Mouse (Mus musculus): Measurements from ENCODE around the gene Eif6. TPM values are rescaled to one million over a fixed set of nuclear protein-coding genes. Genes with fewer than 3 reads are reported as not detected.

Gene Eif6
- total RNA-seq, 2 experiments from 2014 or later = 66.1 to 80.5 TPM

DNA sequence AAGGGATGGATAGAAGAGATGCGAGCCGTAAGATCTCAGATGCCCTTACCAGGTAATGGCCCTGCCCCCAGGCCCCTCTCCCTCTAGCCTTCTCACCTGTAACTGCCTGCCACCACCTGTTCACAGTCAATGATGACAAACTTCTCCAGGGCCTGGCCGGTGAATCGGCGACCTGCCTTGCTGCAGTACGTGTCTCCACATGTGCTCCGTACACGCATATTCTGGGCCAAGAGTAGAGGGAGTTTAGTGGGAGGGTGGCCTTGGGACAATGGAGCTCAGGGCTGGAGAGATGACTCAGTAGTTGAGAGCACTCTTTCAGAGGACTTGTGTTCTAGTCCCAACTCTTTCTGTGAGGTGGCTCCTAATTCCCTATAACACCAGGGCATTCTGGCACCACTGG lies 4.1 kb upstream of the Eif6 start:
- intact Hi-C loops (cut with DNase I) = no loop called here
- no peak for DNase-seq (ENCODE audit: low spot score in 2 of 2)

DNA sequence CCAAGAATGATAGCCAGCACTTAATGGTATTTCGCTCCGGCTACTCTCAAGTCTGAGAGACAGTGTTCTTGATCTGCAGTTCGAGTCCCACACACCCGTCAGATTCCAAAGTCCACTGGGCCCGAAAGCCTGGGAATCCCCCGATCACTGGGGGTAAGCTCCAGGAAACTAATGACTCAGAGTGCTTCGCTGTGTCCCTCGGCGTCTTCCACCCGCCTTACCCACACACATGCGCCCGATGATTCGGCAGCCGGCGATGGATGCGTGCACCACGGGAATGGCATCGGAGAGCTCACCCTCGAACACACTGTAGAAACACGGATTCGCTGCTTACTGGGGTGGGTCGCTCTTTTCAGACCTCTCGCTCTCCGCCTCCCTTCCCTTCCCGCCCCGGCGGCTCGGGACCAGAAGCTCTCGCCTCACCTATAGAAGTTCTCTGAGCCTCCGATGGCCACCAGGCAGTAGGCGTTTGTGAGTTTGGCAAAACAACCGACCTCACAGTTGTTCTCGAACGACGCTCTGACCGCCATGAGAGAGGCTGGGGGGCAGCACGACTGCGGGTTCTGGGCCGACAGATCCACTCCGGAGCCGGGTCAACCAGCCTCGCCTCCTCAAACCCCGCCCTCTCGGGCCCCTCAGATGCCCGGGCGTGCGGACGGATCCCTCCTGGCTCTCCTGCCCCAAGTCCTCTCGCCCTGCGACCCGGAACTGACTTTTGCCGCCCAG lies 658 bp downstream of the Eif6 start:
- intact Hi-C loops (cut with DNase I) = no loop called here

DNA sequence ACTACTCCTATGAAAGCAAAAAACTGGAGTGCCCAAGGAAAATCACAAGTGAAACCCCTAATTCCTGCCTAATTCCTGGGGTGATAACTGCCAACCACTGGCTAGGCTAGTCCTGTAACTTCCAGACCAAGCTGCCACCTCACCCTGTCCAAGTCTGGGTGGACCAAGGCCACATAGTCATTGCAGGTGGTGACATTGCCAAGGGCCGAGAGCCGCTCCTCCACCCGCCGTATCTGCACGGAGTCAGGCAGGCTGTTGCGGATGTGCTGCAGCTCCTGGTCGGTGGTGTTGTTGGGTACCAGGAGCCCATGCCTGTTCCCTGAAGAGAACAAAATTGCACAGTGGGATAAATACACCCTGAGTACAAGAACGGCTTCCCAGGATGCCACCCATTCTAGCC lies 3.0 kb downstream of the Eif6 start:
- intact Hi-C loops (cut with DNase I) = no loop called here
- no peak for DNase-seq (ENCODE audit: low spot score in 2 of 2)

More for the DNA sequence above, 658 bp downstream of the Eif6 start:
- no peak for DNase-seq (ENCODE audit: low spot score in 2 of 2)

DNA sequence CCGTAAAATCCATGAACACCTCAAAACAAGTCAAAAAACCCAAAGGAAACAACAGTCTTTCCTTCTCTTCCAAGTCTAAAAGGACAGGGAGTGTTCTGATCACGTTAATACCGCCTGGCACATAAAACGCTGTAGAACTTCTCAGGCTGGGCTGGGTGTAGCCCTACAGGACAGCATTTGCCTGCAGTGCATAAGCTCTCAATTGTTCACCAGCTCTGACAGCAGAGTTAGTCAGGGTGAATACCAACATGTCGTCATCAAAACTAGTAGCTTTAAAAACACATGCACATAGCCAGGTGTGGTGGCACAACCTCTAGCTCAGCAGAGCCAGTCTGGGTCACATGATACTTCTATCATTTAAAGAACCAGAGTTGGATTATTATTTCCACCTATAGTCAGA lies 5.9 kb downstream of the Eif6 start:
- intact Hi-C loops (cut with DNase I) = no loop called here

DNA sequence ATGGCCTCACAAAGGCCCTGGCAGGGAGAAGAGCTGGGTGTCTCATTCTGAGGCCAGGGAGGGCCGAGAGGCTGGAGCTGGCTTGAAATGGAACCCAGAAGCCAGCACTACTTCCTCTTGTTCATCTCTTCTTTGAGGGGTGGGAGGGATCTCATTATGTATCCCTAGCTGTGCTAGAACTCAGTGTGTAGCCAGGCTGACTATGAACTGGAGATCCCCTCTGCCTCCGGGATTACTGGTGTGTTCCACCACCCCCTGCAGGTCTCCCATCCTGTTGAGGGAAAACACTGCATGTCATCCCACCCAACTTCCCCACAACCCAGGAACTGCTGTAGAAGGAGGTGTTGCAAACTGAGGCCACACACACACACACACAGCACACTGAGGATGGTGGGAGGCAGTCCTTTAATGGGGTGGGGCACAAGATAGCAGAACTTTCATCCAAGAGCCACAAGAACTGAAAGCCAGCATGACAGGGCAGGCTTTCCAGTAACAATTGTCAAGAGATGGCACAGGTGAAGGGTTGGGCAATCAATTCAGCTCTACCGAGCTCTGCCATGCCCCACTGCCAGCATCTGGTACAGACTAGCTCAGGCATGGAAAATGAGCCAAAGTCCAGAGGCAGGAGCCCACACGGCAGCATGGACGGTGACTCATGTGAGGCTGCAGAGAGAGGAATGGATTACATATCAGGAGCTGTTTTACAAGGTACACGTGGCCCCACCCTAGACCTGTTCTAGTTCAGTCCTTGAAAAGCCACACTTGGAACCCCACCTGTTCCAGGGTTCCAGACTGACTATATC lies 7.1 kb downstream of the Eif6 start:
- intact Hi-C loops (cut with DNase I) = no loop called here

More for the DNA sequence above, 5.9 kb downstream of the Eif6 start:
- no peak for DNase-seq (ENCODE audit: low spot score in 2 of 2)

DNA sequence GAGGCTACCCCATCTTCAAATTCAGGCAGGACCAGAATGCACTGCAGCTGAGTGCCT lies 7.5 kb downstream of the Eif6 start, which contains the start of gene BC029722:
Gene BC029722 (minus strand): TSS at position 35 of the 57 bp plus-strand sequence.
- intact Hi-C loops (cut with DNase I) = no loop called here
- DNase-seq (ENCODE audit: low spot score in 2 of 2) = no peak

More for the DNA sequence above, 7.1 kb downstream of the Eif6 start:
- DNase-seq (ENCODE audit: low spot score in 2 of 2) = no peak

DNA sequence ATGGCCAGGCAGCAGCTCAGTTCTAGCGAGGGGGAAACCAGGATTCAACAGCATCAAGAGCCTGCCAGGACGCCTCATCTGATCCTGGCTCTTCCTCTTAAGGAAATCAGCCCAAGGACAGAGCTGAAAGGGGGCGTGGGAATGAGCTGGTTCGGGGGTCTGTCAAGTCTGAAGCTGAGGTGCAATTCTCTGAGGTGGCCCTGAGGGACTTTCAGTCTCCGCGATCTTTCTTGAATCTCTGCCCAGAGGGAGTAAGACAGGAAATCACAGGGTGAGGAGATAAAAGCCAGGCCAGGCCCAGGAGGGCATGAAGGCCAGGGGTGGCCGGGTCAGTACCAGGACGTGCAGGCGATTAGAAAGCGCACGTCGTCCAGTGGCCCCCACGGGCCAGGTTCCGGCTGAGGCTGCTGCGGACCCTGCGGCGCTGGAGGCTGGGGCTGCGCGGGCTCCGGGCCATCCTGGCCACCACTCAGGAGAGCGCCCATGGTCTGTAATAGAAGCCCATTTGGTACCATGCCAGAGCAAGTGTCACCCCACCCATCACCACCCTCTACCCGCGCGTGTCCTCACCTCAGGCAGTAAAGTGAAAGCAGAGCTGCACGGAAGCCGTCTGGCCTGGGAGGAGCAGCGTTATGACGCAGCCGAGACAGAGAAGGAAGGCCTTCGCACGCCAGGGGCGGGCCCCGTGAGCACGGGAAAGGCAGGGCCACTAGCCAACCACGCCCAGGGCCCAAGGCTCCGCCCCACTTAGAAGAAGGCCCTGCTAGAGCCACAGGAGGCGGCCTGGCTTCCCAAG lies 7.9 kb downstream of the Eif6 start:
- DNase-seq (ENCODE audit: low spot score in 2 of 2) = peak; percentile 91 to 92
- intact Hi-C loops (cut with DNase I) = no loop called here

DNA sequence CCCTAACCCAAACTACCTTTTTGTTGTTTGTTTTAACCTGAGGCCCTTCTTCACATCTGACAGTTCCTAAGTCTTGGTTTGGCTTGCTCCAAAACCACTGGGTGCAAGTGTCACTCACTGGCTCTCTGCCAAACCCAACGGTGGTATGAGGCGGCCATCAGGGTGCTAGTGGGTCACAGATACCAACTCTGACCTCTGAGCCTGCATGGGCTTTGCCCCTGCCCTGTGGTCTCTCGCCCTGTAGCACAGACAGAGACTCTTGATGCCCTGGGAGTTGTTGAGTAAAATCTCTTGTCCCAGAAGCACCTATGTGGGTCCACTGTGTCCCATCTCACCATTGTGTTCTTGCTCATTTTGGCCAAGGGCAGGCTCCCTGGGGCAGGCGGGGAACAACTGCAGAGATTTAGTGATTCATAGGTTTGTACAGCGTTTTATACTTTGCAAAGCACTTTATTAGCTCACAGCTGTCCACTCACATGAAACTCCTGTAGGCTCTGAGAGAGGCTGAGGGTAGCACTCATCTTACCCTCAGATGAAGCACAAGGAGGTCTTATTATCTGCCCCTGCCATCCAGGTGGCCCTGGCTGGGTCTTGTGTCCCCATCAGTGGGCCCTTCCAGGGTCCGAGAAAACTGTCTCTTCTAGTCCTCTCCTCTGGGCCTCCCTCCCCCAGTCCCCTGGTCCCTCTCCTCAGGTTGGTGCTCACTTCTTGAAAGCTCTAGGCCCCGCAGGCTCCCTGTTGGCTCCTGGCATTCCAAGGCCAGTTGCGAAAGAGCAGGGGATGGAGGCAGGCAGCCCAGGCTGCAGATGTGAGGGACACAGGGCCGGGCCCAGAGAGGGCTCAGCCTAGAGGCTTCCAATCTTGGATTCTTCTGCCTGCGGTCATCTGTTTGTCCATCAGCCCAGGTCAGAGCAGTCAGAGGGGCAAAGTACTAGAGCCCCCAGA lies 9.2 kb downstream of the Eif6 start:
- intact Hi-C loops (cut with DNase I) = no loop called here
- no peak for DNase-seq (ENCODE audit: low spot score in 2 of 2)

DNA sequence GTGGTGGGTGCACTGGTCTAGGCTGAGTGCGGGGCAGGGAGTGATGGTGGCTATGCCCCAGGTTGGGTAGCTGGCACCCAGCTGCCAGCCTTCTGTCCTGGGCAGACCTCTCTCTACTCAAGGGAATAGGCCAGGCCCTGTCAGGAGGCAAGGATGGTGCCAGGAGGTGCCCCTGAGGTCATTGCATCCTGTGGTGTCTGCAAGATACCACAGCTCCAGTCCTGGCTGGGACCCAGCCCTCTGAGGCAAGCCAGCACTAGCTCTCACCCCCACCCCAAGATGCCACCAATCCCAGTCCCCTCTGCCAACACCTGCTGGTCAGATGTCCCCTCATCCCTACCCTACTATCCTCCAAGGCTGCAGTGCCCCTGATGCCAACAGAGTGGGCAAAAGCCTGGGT lies 10.5 kb downstream of the Eif6 start:
- intact Hi-C loops (cut with DNase I) = no loop called here
- DNase-seq (ENCODE audit: low spot score in 2 of 2) = no peak

DNA sequence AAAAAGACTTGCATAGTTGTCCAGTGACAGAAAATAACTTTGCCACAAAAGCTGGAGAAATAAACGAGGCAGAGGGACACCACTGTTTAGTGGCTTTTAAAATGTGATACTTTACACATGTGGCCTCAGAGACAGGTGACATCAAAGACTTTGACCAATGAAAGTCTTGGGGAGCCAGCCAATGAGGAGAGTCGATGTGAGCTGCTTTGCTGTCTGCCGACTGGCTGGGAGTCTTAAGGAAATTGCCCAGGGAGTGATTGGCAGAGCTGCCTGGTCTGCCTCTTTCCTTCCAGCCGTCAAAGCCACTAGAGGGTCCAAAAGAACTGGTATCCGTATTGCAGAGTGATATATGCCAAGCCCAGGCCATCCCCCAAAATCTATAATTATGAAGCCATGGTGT lies 11.9 kb downstream of the Eif6 start:
- no peak for DNase-seq (ENCODE audit: low spot score in 2 of 2)
- intact Hi-C loops (cut with DNase I) = loop anchor here (5.0 kb wide), 1 partner anchor 38 kb away; the partner anchor contains the start of gene Mmp24

DNA sequence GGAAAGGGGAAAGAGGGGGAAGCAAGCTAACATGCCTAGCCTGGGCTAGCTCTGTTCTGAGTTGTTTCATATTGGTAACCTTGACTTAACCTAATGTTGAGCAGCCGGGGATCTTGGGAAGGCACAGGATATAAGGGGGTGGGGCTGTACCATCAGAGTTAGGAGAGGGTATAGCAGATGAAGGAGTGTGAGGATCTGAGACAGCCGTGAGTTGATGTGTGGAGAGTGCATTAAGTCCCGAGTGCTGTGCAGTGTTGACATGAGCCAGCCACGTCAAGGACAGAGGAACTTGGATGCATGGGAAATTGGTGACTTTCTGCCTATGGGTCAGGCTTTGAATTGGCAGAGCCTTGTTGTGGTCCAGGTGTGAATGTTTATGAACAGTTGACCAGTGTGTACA lies 14.1 kb downstream of the Eif6 start:
- DNase-seq (ENCODE audit: low spot score in 2 of 2) = no peak
- intact Hi-C loops (cut with DNase I) = loop anchor here (5.0 kb wide), 1 partner anchor 35 kb away; the partner anchor contains the start of gene Mmp24

DNA sequence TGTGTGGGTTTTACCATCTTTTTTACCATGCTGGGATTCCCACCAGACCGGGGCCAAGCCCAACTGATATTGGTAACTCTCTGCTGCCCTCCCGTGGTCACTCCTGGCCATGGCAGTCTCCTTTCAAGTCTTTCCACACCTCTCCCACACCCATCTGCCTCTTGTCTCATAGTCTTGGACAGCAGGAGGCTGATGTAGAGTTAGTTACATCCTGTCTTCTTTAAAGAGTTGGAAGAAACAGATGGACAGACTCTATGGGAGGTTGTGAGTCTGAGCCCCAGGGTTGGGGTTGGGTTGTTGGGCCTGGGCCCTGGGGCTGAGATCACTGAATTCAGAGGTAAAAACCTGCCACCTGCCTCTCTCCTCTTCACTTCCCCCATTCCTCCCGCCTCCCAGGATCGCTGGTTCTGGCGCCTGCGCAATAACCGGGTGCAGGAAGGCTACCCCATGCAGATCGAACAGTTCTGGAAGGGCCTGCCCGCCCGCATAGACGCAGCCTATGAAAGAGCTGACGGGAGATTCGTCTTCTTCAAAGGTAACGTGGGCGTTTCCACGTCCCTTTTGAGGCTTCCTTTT lies 14.8 kb downstream of the Eif6 start:
- intact Hi-C loops (cut with DNase I) = loop anchor here (5.0 kb wide), 1 partner anchor 35 kb away; the partner anchor contains the start of gene Mmp24
- DNase-seq (ENCODE audit: low spot score in 2 of 2) = peak; percentile 85 to 88

DNA sequence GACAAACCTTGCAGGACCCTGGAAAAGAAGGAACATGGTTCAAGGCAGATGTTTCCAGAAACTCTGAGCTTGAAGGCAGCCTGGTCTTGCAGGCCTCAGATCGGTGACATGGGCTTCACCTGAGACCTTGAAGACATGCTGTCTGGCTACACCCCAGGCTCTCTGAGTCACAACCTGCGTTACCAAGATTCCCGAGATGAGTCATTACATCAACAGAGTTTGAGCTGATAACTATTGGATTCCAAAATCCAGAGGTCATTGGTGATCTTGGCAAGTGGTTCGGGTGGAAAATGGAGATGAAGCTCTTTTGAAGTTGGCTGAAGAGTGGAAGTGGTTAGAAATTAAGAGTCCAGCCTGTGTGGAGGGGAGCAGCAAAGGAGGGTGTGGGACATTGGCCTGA lies 17.1 kb downstream of the Eif6 start:
- intact Hi-C loops (cut with DNase I) = loop anchor here (5.0 kb wide), 1 partner anchor 32 kb away; the partner anchor contains the start of gene Mmp24
- DNase-seq (ENCODE audit: low spot score in 2 of 2) = no peak

DNA sequence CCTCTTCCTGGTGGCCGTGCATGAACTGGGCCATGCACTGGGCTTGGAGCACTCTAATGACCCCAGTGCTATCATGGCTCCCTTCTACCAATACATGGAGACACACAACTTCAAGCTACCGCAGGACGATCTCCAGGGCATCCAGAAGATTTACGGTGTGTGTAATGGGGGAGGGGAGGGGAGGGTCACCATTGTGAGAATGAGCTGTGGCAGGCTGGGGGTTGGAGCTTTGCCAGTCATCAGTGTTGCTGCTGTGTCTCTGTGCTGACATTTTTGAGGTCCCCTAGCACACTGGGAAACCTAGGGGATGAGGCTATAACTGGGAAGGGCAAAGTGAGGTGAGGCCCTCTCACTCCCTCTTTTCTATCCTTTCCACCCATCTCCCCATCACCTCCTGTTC lies 19.3 kb downstream of the Eif6 start:
- intact Hi-C loops (cut with DNase I) = no loop called here
- DNase-seq (ENCODE audit: low spot score in 2 of 2) = no peak

DNA sequence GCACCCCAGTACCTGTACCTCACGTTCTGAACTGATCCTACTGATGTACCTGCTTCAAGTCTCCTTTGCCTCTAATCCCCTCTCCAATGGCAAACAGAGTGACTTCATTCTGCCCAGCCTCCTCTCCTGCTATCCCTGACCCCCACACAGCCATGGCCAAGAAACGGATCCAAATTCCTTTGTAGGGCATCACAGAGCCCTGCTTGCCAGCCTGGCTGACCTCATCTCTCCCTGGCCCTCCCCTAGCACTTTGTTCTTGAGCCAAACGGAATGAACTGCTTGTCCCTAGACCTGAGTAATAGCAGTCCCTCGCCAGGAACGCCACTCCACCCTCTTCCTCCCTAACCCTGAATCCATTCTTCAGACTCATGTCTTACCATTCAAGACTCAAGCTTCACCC lies 20.2 kb downstream of the Eif6 start:
- intact Hi-C loops (cut with DNase I) = no loop called here
- DNase-seq (ENCODE audit: low spot score in 2 of 2) = no peak

DNA sequence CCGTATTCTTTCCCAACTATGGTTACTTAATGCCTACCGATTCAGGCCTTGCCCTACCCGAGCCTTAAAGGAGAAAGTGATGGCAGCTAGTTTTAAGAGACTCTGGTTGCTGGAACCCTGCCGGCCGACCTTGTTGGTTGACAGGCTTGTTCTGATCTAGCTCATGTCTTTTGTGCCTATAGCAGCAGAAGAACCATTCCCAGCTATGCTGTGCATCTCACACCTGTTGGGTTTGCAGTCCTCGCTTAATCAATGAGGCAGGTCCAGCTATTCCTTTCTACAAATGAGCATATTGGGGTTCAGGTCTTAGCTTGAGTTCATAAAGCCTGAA lies 20.8 kb downstream of the Eif6 start:
- intact Hi-C loops (cut with DNase I) = no loop called here
- DNase-seq (ENCODE audit: low spot score in 2 of 2) = no peak

DNA sequence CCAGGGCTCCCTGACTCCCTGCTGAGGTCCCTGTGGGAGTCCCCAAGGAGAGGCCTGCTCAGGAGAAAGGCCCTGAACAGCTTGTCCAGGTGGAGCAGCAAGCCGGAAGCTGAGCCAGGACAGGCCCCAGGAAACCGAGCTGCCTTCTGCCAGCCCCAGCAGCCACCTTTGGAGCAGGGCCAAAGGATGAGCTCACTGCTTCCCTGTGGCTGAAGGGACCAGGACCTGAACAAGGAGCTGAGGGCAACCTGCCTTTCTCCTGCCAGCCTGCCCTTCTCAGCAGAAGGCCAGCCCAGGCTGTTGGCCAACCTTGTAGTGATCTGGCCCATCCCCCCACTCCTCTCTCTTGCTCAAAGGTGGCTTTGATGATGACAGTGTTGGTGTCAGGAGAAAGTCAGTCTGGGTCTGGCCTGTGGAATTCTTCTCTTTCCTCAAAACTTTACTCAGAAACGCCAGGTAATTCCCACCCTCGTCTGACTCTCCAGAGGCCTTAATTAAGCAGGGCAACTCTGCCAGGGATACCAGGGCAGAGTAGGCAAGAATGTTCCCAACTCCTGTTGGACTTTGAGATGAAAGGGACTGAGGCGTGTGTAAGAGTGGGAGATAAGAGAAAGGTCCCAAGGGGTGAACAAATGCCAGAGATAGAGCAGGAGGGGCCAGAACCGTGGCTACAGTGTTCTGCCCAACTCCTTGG lies 21.3 kb downstream of the Eif6 start:
- intact Hi-C loops (cut with DNase I) = no loop called here
- no peak for DNase-seq (ENCODE audit: low spot score in 2 of 2)

DNA sequence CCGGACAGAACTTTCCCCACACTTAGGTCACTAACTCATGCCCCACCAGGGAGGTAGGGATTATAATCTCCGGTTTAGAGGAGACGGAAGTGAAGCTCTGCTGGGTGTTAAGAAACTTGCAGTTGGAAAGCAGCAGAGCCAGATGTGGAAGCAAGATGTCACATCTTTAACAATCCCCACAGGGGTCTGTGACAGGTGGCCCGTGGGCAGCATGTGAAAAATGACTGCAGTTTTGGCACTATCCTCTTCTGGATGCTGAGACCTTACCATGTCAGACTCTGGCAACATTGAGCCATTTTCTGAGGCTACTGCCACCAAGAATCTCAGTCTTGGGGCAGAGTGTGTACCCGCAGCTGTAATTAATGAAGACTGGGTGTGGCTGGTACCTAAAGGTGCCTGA lies 22.7 kb downstream of the Eif6 start:
- intact Hi-C loops (cut with DNase I) = no loop called here
- no peak for DNase-seq (ENCODE audit: low spot score in 2 of 2)

DNA sequence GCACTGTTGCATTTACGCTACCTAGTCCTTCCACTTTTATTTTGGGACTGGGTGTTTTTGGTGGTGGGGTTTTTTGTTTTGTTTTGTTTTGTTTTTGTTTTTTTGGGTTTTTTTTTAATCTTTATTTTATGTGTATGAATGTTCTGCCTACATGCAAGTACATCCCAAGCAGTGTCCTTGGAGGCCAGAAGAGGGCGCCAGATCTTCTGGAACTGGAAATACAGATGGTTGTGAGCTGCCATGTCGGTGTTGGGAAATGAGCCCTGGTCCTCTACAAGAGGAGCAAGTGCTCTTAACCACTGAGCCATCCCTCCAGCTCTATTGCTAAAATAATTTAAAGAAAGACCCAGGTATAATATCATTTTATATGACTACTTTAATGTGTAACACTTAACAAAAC lies 24.0 kb downstream of the Eif6 start:
- intact Hi-C loops (cut with DNase I) = no loop called here
- no peak for DNase-seq (ENCODE audit: low spot score in 2 of 2)

All from left cerebral cortex, postnatal 36 days (tissue).